Mouse (Mus musculus): ENCODE measurements around the gene Atxn7l1. TPM values are rescaled to one million over a fixed set of nuclear protein-coding genes. Genes with fewer than 3 reads are reported as not detected.

The Atxn7l1 gene
- polyA plus RNA-seq, 1 experiment from 2014 or later, result 9.0 TPM

DNA sequence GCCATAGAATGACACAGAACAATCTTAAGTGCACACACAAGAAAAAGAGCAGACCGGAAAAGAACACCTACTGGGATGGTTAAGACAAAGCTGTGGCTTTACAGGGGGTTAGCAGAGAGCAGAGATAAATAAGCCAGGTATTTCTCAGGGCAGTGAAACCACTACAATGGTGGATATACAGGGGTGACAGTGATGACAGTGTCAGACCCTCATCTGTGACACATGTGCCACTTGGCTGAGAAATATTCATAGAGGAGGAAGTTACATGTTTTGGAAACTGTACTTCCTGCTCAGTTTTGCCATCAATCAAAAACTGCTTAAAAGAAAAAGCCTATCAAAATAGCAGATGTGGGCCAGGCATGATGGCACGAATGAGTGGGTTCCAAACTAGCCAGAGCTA lies 19.4 kb upstream of the Atxn7l1 start:
- peaks cover 22% of the 10 kb centered on the region for H3K4me1 ChIP-seq (replicated peaks)
- H3K9ac ChIP-seq, result no peak overlapping the region
- no peak for ATAC-seq (ENCODE audit: low read depth)
- WGBS (ENCODE audit: insufficient replicate concordance), result 49% methylated on average over 2 of the region's 2 CpGs
- DNase-seq, result no peak
- H3K9me3 ChIP-seq (replicated peaks), result no peaks in the 10 kb centered on the region
- H3K4me3 ChIP-seq (replicated peaks), result no peak overlapping the region
- H3K36me3 ChIP-seq, result no peaks in the 10 kb centered on the region
- no peak overlapping the region for H3K4me2 ChIP-seq
- H3K27me3 ChIP-seq, result peaks cover 10% of the 10 kb centered on the region
- H3K27ac ChIP-seq, result no peak overlapping the region

- DNase-seq (no peak), ATAC-seq (ENCODE audit: low read depth) (no peak)
- H3K27me3 ChIP-seq, result peaks cover 10% of the 10 kb centered on the region
- peaks cover 22% of the 10 kb centered on the region for H3K4me1 ChIP-seq (replicated peaks)
- WGBS (ENCODE audit: insufficient replicate concordance), result 71% methylated on average over 7 of the region's 7 CpGs
- no peak overlapping the region for H3K4me2 ChIP-seq
- H3K9me3 ChIP-seq (replicated peaks), result no peaks in the 10 kb centered on the region
- H3K36me3 ChIP-seq, result no peaks in the 10 kb centered on the region
- no peak overlapping the region for H3K4me3 ChIP-seq (replicated peaks)
- H3K27ac ChIP-seq, result no peak overlapping the region
- H3K9ac ChIP-seq, result no peak overlapping the region
These were observed 18.8 kb upstream of the Atxn7l1 start for GRCm38 (mm10) chr12:33128702-33129101.

DNA sequence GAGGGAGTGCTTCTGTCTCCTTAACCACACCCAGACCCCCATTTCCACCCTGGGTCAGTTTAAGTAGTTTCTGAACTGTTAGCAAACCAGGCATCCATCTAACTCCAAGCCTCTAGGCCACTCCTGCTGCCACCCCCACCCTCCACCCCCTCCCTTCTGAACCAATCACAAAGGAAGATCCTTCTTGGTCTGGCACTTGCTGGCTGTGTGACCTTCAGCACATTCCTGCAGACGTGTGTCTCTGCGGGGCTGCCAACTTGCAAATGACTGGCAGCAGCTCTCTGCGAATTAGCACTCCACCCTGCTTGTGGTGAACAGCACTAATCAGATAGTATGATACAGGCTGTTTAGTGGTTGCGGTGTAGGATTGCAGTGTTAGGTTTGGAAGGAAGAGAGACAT lies 18.1 kb upstream of the Atxn7l1 start:
- no peak overlapping the region for H3K4me2 ChIP-seq
- DNase-seq (no peak), ATAC-seq (ENCODE audit: low read depth) (no peak)
- peaks cover 22% of the 10 kb centered on the region for H3K4me1 ChIP-seq (replicated peaks)
- no peaks in the 10 kb centered on the region for H3K9me3 ChIP-seq (replicated peaks)
- H3K27ac ChIP-seq, result no peak overlapping the region
- WGBS (ENCODE audit: insufficient replicate concordance), result 0% methylated on average over 4 of the region's 4 CpGs
- peaks cover 10% of the 10 kb centered on the region for H3K27me3 ChIP-seq
- no peak overlapping the region for H3K9ac ChIP-seq
- H3K36me3 ChIP-seq, result no peaks in the 10 kb centered on the region
- no peak overlapping the region for H3K4me3 ChIP-seq (replicated peaks)

GRCm38 (mm10) chr12:33130401-33130800 lies 17.1 kb upstream of the Atxn7l1 start:
- Histone ChIP-seq H3K9ac (no peak overlapping the region), H3K36me3 (no peaks in the 10 kb centered on the region), H3K9me3 (replicated peaks) (no peaks in the 10 kb centered on the region), H3K4me2 (no peak overlapping the region), H3K4me3 (replicated peaks) (no peak overlapping the region), H3K27ac (no peak overlapping the region), H3K27me3 (peaks cover 10% of the 10 kb centered on the region), H3K4me1 (replicated peaks) (peaks cover 20% of the 10 kb centered on the region)
- ATAC-seq (ENCODE audit: low read depth) (no peak), DNase-seq (no peak)
- WGBS (ENCODE audit: insufficient replicate concordance), result 49% methylated on average over 8 of the region's 8 CpGs

GRCm38 (mm10) chr12:33131796-33132195 lies 15.7 kb upstream of the Atxn7l1 start:
- ATAC-seq (ENCODE audit: low read depth) (no peak), DNase-seq (no peak)
- H3K36me3 ChIP-seq, result no peaks in the 10 kb centered on the region
- H3K4me3 ChIP-seq (replicated peaks), result no peak overlapping the region
- no peaks in the 10 kb centered on the region for H3K9me3 ChIP-seq (replicated peaks)
- H3K4me2 ChIP-seq, result no peak overlapping the region
- peaks cover 10% of the 10 kb centered on the region for H3K27me3 ChIP-seq
- H3K27ac ChIP-seq, result no peak overlapping the region
- peaks cover 9% of the 10 kb centered on the region; the same call in 1 of the 2 replicates for H3K4me1 ChIP-seq (replicated peaks)
- H3K9ac ChIP-seq, result no peak overlapping the region
- 37% methylated on average over 7 of the region's 7 CpGs for WGBS (ENCODE audit: insufficient replicate concordance)

GRCm38 (mm10) chr12:33137857-33138256 lies 9.6 kb upstream of the Atxn7l1 start:
- H3K4me2 ChIP-seq, result no peak overlapping the region

DNA sequence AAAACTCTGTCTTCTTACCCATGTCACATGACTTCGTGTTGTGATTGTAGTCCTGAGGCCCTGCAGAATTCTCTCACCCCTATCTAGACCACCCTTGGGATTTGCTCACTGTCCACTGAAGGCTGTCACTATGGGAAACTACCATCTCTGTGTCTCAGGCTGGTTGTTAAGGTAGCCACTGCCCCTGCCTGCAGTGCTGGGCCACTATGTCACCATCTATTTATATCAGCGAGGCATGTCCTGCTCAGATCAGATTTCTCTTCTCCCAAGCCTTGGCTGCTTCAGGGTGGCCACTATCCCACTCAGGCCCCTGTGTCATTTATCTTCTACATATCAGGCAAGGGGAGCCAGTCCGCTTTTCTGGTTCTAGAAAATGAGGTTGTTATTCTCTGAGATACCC lies 8.4 kb upstream of the Atxn7l1 start:
- no peaks in the 10 kb centered on the region for H3K9me3 ChIP-seq (replicated peaks)
- no peak overlapping the region for H3K27ac ChIP-seq
- H3K9ac ChIP-seq, result no peak overlapping the region
- H3K4me1 ChIP-seq (replicated peaks), result no peaks in the 10 kb centered on the region
- peaks cover 23% of the 10 kb centered on the region for H3K27me3 ChIP-seq
- no peaks in the 10 kb centered on the region for H3K36me3 ChIP-seq
- H3K4me3 ChIP-seq (replicated peaks), result no peak overlapping the region
- no peak overlapping the region for H3K4me2 ChIP-seq
- no peak for DNase-seq
- no peak for ATAC-seq (ENCODE audit: low read depth)
- 62% methylated on average over 3 of the region's 3 CpGs for WGBS (ENCODE audit: insufficient replicate concordance)

More at GRCm38 (mm10) chr12:33137857-33138256, 9.6 kb upstream of the Atxn7l1 start:
- H3K27me3 ChIP-seq, result peaks cover 11% of the 10 kb centered on the region; the same call in 1 of the 2 replicates
- no peak overlapping the region for H3K27ac ChIP-seq
- DNase-seq (no peak), ATAC-seq (ENCODE audit: low read depth) (no peak)
- H3K4me3 ChIP-seq (replicated peaks), result no peak overlapping the region
- no peak overlapping the region for H3K9ac ChIP-seq
- WGBS (ENCODE audit: insufficient replicate concordance), result 26% methylated on average over 1 of the region's 1 CpGs
- H3K36me3 ChIP-seq, result no peaks in the 10 kb centered on the region
- H3K4me1 ChIP-seq (replicated peaks), result no peaks in the 10 kb centered on the region
- H3K9me3 ChIP-seq (replicated peaks), result no peaks in the 10 kb centered on the region

DNA sequence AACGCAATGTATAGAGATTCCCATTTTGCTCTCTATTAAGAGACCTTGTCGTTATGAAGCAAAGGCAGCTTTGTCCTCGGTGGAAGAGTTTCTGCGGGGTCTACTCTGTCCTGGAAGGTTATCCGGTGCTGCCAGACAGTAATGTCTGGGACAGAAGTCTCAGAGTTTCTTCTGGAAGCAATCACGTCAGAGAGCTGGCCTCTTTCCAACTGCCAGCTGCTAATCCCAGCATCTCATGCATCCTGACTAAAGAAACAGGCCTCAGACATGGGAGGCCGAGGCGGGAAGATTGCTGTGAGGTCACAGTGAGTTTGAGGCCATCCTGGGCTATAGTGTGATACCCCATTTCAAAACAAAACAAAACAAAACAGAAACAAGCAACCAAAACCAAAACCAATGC lies 3.0 kb upstream of the Atxn7l1 start:
- Histone ChIP-seq H3K4me1 (replicated peaks) (peaks cover 23% of the 10 kb centered on the region), H3K4me3 (replicated peaks) (no peak overlapping the region), H3K27ac (no peak overlapping the region), H3K4me2 (no peak overlapping the region), H3K9me3 (replicated peaks) (no peaks in the 10 kb centered on the region), H3K27me3 (peaks cover 54% of the 10 kb centered on the region), H3K9ac (no peak overlapping the region), H3K36me3 (no peaks in the 10 kb centered on the region)
- ATAC-seq (ENCODE audit: low read depth), result no peak
- no peak for DNase-seq
- WGBS (ENCODE audit: insufficient replicate concordance), result 67% methylated on average over 8 of the region's 8 CpGs

- Histone ChIP-seq H3K36me3 (no peaks in the 10 kb centered on the region), H3K4me1 (replicated peaks) (peaks cover 43% of the 10 kb centered on the region), H3K27ac (no peak overlapping the region), H3K4me3 (replicated peaks) (peak overlapping the region; percentile 84), H3K9ac (peak overlapping the region; percentile 75), H3K9me3 (replicated peaks) (no peaks in the 10 kb centered on the region), H3K4me2 (peak overlapping the region; percentile 92), H3K27me3 (peaks cover 50% of the 10 kb centered on the region)
- WGBS (ENCODE audit: insufficient replicate concordance), result 7% methylated on average over 29 of the region's 29 CpGs
- ATAC-seq (ENCODE audit: low read depth) (peak; percentile 41), DNase-seq (no peak)
These were observed 665 bp upstream of the Atxn7l1 start for GRCm38 (mm10) chr12:33146622-33147433.

DNA sequence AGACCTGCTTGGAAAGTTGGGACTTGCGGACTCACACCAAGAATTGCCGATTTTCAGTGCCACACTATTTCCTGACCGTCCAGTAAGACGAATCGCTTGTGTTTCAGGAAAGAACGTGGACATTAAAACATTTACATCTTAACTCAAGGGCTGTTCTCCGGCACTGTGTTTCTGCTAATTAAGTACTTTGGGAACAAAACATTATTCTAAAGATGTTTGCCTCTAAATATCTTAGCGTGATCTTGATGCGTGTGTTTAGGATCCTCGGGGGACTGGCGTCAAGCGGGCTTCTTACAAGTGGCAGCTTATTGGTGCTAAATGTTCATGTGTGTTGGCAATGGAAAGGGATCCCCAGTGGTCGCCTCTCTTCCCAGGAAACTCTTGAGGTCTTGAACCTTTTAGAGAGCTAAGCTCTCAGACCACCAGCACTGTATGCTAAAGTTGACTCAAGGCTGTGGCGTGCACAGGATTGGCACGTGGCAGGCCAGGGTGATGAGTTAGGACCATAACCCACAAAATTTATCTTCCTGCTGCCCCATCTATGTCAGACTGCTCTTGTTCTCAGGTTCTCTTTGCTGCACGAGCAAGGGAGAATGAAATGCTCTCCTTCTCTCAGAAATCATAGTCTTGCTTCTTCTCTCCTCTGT lies 2.2 kb downstream of the Atxn7l1 start:
- peak overlapping the region; percentile 92; the same call in 1 of the 2 replicates for H3K4me2 ChIP-seq
- peaks cover 26% of the 10 kb centered on the region for H3K27me3 ChIP-seq
- DNase-seq (no peak), ATAC-seq (ENCODE audit: low read depth) (no peak)
- H3K9ac ChIP-seq, result no peak overlapping the region
- 89% methylated on average over 16 of the region's 16 CpGs for WGBS (ENCODE audit: insufficient replicate concordance)
- peak overlapping the region; percentile 29; the same call in 1 of the 2 replicates for H3K27ac ChIP-seq
- H3K36me3 ChIP-seq, result no peaks in the 10 kb centered on the region
- H3K4me3 ChIP-seq (replicated peaks), result 0 out of 2 replicates have a peak overlapping the region, but pooled peaks have one; percentile 84
- H3K4me1 ChIP-seq (replicated peaks), result peaks cover 69% of the 10 kb centered on the region
- no peaks in the 10 kb centered on the region for H3K9me3 ChIP-seq (replicated peaks)

GRCm38 (mm10) chr12:33153131-33153530 lies 5.6 kb downstream of the Atxn7l1 start:
- no peaks in the 10 kb centered on the region for H3K27me3 ChIP-seq
- DNase-seq (no peak), ATAC-seq (ENCODE audit: low read depth) (peak; percentile 24; the same call in 1 of the 2 replicates)
- peaks cover 73% of the 10 kb centered on the region for H3K4me1 ChIP-seq (replicated peaks)
- H3K9ac ChIP-seq, result peak overlapping the region; percentile 55
- no peaks in the 10 kb centered on the region for H3K9me3 ChIP-seq (replicated peaks)
- peaks cover 4% of the 10 kb centered on the region; the same call in 1 of the 2 replicates for H3K36me3 ChIP-seq
- 43% methylated on average over 7 of the region's 7 CpGs for WGBS (ENCODE audit: insufficient replicate concordance)
- H3K27ac ChIP-seq, result peak overlapping the region; percentile 68
- peak overlapping the region; percentile 53 for H3K4me2 ChIP-seq
- no peak overlapping the region for H3K4me3 ChIP-seq (replicated peaks)
